ENCODE assay signal across 9 mouse cellular contexts in genomic region chr4:120172050-120172684, GRCm38 (mm10). TPM values are rescaled to one million over a fixed set of nuclear protein-coding genes. Genes with fewer than 3 reads are reported as not detected.
DNase-seq lines count a peak whose midpoint lies in the region; ATAC-seq and TF ChIP-seq lines count a peak whose summit lies in the region.
"Had no signal": no experiment of that assay in that cellular context is flagged by ENCODE, and none has a peak within 500 bp of the region (broad histone marks: within the 10 kb centered on the region; RNA-seq: fewer than 3 reads in every experiment).

No protein-coding gene starts in this region.

- no peak for ATAC-seq in G1E (ENCODE audit: extremely low read depth, insufficient number of reproducible peaks, low FRiP score, poor library complexity, severe bottlenecking)
- peak; percentile 98 for ATAC-seq in forebrain, embryonic 14.5 days
- ATAC-seq in neural tube, embryonic 14.5 days (ENCODE audit: low read depth): peak; percentile 89

- peaks cover 67% of the 10 kb centered on the region for H3K9me3 ChIP-seq in G1E (replicated peaks)
- no peaks in the 10 kb centered on the region for H3K9me3 ChIP-seq in forebrain, embryonic 14.5 days (replicated peaks; ENCODE audit: control insufficient read depth, low read length)
- H3K9me3 ChIP-seq in neural tube, embryonic 14.5 days (ENCODE audit: control insufficient read depth, low read length): no peaks in the 10 kb centered on the region

- 6% methylated on average over 7 of the region's 7 CpGs for WGBS in forebrain, embryonic 14.5 days
- 17% methylated on average over 7 of the region's 7 CpGs for WGBS in neural tube, embryonic 14.5 days

- TF ChIP-seq CTCF in G1E (IDR thresholded peaks at IDR 0.05; ENCODE audit: low read depth, low read length): no peak
- TF ChIP-seq CTCF in layer of hippocampus, adult 2 months (conservative IDR thresholded peaks at IDR 0.05): no peak

- DNase-seq in gastrocnemius, postnatal 25 days: peak; percentile 29
- DNase-seq in gastrocnemius, postnatal 10 days: no peak
- DNase-seq in G1E (ENCODE audit: low spot score): no peak
- DNase-seq in forebrain, embryonic 14.5 days (ENCODE audit: low spot score): peak; percentile 94
- DNase-seq in layer of hippocampus, adult 2 months (ENCODE audit: low spot score in 2 of 2): peak; percentile 59 to 70
- no peak for DNase-seq in spleen, postnatal 36 days (ENCODE audit: low spot score in 2 of 2)
- DNase-seq in cerebellum, adult 11 months: no peak

- H3K9ac ChIP-seq in forebrain, embryonic 14.5 days (ENCODE audit: low read length): no peak overlapping the region
- H3K9ac ChIP-seq in neural tube, embryonic 14.5 days (replicated peaks; ENCODE audit: low read depth, low read length): no peak overlapping the region
- H3K9ac ChIP-seq: liver, embryonic 14.5 days had no signal

- H3K4me1 ChIP-seq in G1E (ENCODE audit: insufficient read depth, low read depth, low read length): no peaks in the 10 kb centered on the region
- peaks cover 14% of the 10 kb centered on the region for H3K4me1 ChIP-seq in forebrain, embryonic 14.5 days (ENCODE audit: control insufficient read depth, insufficient read depth, low read length)
- H3K4me1 ChIP-seq in neural tube, embryonic 14.5 days (ENCODE audit: control insufficient read depth, insufficient read depth, low read length): peaks cover 4% of the 10 kb centered on the region; the same call in 1 of the 2 replicates

- H3K36me3 ChIP-seq in G1E (replicated peaks): no peaks in the 10 kb centered on the region
- H3K36me3 ChIP-seq in forebrain, embryonic 14.5 days (ENCODE audit: control insufficient read depth, insufficient read depth, low read length): no peaks in the 10 kb centered on the region
- H3K36me3 ChIP-seq in neural tube, embryonic 14.5 days (ENCODE audit: control insufficient read depth, insufficient read depth, low read length): no peaks in the 10 kb centered on the region

- peak overlapping the region; percentile 39 for H3K27ac ChIP-seq in forebrain, embryonic 14.5 days (ENCODE audit: low read depth, low read length)
- H3K27ac ChIP-seq in layer of hippocampus, adult 2 months: no peak overlapping the region
- H3K27ac ChIP-seq in neural tube, embryonic 14.5 days (ENCODE audit: low read depth, low read length): no peak overlapping the region
- H3K27ac ChIP-seq: liver, embryonic 14.5 days had no signal

- 0 out of 2 replicates have a peak overlapping the region, but pooled peaks have one; percentile 16 for H3K4me3 ChIP-seq in G1E (ENCODE audit: low read depth, low read length)
- no peak overlapping the region for H3K4me3 ChIP-seq in forebrain, embryonic 14.5 days (ENCODE audit: low read depth, low read length)
- H3K4me3 ChIP-seq in layer of hippocampus, adult 2 months: no peak overlapping the region
- H3K4me3 ChIP-seq in neural tube, embryonic 14.5 days (ENCODE audit: low read depth, low read length): no peak overlapping the region

- H3K4me2 ChIP-seq in forebrain, embryonic 14.5 days (ENCODE audit: low read length): no peak overlapping the region
- no peak overlapping the region for H3K4me2 ChIP-seq in neural tube, embryonic 14.5 days (ENCODE audit: low read depth, low read length)

- no peaks in the 10 kb centered on the region for H3K27me3 ChIP-seq in G1E (ENCODE audit: insufficient read depth, low read length)
- H3K27me3 ChIP-seq in forebrain, embryonic 14.5 days (replicated peaks; ENCODE audit: control insufficient read depth, insufficient read depth, low read length): no peaks in the 10 kb centered on the region
- no peaks in the 10 kb centered on the region for H3K27me3 ChIP-seq in neural tube, embryonic 14.5 days (ENCODE audit: control insufficient read depth, insufficient read depth, low read length)

RNA-seq across cellular contexts. Expression of gene Edn2, which starts 11.2 kb away (rescaled TPM):
- not detected for total RNA-seq in gastrocnemius, postnatal 25 days (2021)
- not detected for total RNA-seq in gastrocnemius, postnatal 10 days (2021)
- total RNA-seq in G1E (2014; fragmentation: Nextera tagmentation) (not detected in 2 replicates), G1E (2017) (not detected in 2 replicates)
- polyA plus RNA-seq in G1E (2012): not detected in 2 replicates
- 0.20 and 0.30 TPM in 2 replicates for polyA plus RNA-seq in forebrain, embryonic 14.5 days (2014; fragmentation: Nextera tagmentation; extraction: Ambion mirVana)
- total RNA-seq in layer of hippocampus, adult 2 months (2021): not detected
- polyA plus RNA-seq in neural tube, embryonic 14.5 days (2014; fragmentation: Nextera tagmentation; extraction: Ambion mirVana): 0.32 TPM in 1 of 2 replicates, not detected in the other

Comparison
In these comparisons a context has a peak if more than half of its experiments do, and no peak if none do; other contexts are left out.
1. DNase-seq: peak in gastrocnemius, postnatal 25 days (single experiment), forebrain, embryonic 14.5 days (single experiment) and layer of hippocampus, adult 2 months (2 of 2); none in gastrocnemius, postnatal 10 days (single experiment), G1E (single experiment), spleen, postnatal 36 days (0 of 2) and cerebellum, adult 11 months (single experiment).